Mouse (Mus musculus): ENCODE measurements at regions not wholly inside any gene's neighbourhood (a gene's known extent, or its start where the extent isn't known, plus 50 kb on each side); places are given as distances from the start of the nearest gene placed in this dataset.

GRCm38 (mm10) chr7:145019137-145019536 lies 79.4 kb upstream of the Ccnd1 start:
- TF ChIP-seq POLR2AphosphoS2 (IDR thresholded peaks at IDR 0.05; ENCODE audit: insufficient read length, low read depth) (no peak), POLR2A (IDR thresholded peaks at IDR 0.05; ENCODE audit: insufficient read length, low read depth) (no peak), SRF (IDR thresholded peaks at IDR 0.05; ENCODE audit: control insufficient read depth, insufficient read length, low read depth) (no peak), USF1 (IDR thresholded peaks at IDR 0.05; ENCODE audit: low read depth) (no peak), MAX (IDR thresholded peaks at IDR 0.05; ENCODE audit: low read depth) (no peak), TCF12 (IDR thresholded peaks at IDR 0.05; ENCODE audit: insufficient read depth, poor library complexity, severe bottlenecking) (no peak)

All from myocyte (in vitro differentiated cells).